Mouse (Mus musculus): Measurements from ENCODE around the gene Plppr3. TPM values are rescaled to one million over a fixed set of nuclear protein-coding genes. Genes with fewer than 3 reads are reported as not detected.

Gene Plppr3
- polyA plus RNA-seq, 1 experiment from 2014 or later = 290 TPM

DNA sequence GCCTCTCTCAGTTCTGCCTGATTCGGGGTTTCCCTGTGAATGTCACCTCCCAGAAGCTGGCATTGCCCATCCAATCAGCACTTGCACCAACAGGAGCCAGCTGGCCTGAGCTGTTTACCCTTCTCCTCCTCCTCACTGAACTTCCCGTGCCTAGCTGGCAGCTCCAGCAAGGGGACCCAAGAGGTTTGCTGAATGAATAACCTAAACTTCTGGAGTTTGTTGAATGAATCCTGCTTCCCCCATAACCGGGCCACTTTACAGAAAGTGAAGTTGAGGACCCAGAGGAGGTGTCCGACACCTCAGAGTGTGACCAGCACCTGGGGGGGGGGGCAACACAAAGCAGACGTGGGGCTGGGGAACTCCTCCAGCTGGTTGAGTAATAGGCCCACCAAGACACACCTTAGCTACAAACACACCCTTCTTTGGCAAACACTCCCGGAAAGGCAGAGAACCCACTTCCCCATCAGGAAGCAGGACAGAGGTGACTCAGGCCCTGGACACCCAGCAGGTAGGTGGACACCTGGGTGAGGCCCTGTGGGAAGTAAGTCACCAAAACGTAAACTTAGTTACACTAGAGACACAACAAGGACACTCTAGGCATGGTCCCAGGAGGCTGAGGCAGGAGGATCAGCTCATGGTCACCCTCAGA, 40.6 kb upstream of the Plppr3 start:
- Histone ChIP-seq H3K4me2 (peak overlapping the region; percentile 98), H3K27ac (no peak overlapping the region), H3K36me3 (ENCODE audit: poor library complexity, severe bottlenecking) (peaks cover 25% of the 10 kb centered on the region), H3K9me3 (replicated peaks) (no peaks in the 10 kb centered on the region), H3K4me3 (no peak overlapping the region), H3K9ac (peak overlapping the region; percentile 45), H3K4me1 (peaks cover 37% of the 10 kb centered on the region), H3K27me3 (peaks cover 29% of the 10 kb centered on the region)
- no peak for ATAC-seq
- WGBS = 77% methylated on average over 7 of the region's 7 CpGs

- no peak for ATAC-seq
- Histone ChIP-seq H3K4me2 (peak overlapping the region; percentile 16; the same call in 1 of the 2 replicates), H3K9ac (peak overlapping the region; percentile 45), H3K27me3 (peaks cover 22% of the 10 kb centered on the region), H3K4me3 (no peak overlapping the region), H3K36me3 (ENCODE audit: poor library complexity, severe bottlenecking) (peaks cover 25% of the 10 kb centered on the region), H3K27ac (peak overlapping the region; percentile 45), H3K4me1 (peaks cover 41% of the 10 kb centered on the region), H3K9me3 (replicated peaks) (no peaks in the 10 kb centered on the region)
- 58% methylated on average over 11 of the region's 11 CpGs for WGBS
Measured at GRCm38 (mm10) chr10:79914131-79914947, 39.9 kb upstream of the Plppr3 start.

GRCm38 (mm10) chr10:79912412-79912811, 38.0 kb upstream of the Plppr3 start:
- H3K4me2 ChIP-seq = no peak overlapping the region
- no peak overlapping the region for H3K9ac ChIP-seq
- H3K27ac ChIP-seq = no peak overlapping the region
- peaks cover 41% of the 10 kb centered on the region for H3K4me1 ChIP-seq
- H3K4me3 ChIP-seq = no peak overlapping the region
- H3K9me3 ChIP-seq (replicated peaks) = no peaks in the 10 kb centered on the region
- WGBS = 70% methylated on average over 20 of the region's 20 CpGs
- H3K27me3 ChIP-seq = peaks cover 3% of the 10 kb centered on the region
- no peak for ATAC-seq
- H3K36me3 ChIP-seq (ENCODE audit: poor library complexity, severe bottlenecking) = peaks cover 25% of the 10 kb centered on the region

GRCm38 (mm10) chr10:79910556-79910955, 36.1 kb upstream of the Plppr3 start, which contains the start of gene Gm26602:
Gene Gm26602 (plus strand): TSS chr10:79910856.
- H3K27ac ChIP-seq = peak within 1 kb of the TSS; percentile 82; the same call in 1 of the 2 replicates
- no peaks in the 10 kb centered on the region for H3K27me3 ChIP-seq
- no peak within 1 kb of the TSS for H3K4me3 ChIP-seq
- H3K36me3 ChIP-seq (ENCODE audit: poor library complexity, severe bottlenecking) = peaks cover 38% of the 10 kb centered on the region
- H3K4me1 ChIP-seq = peaks cover 31% of the 10 kb centered on the region
- WGBS = 94% methylated on average over 4 of the region's 4 CpGs
- H3K9me3 ChIP-seq (replicated peaks) = no peaks in the 10 kb centered on the region
- H3K4me2 ChIP-seq = peak within 1 kb of the TSS; percentile 46
- peak within 1 kb of the TSS; percentile 41 for H3K9ac ChIP-seq
- no peak for ATAC-seq

DNA sequence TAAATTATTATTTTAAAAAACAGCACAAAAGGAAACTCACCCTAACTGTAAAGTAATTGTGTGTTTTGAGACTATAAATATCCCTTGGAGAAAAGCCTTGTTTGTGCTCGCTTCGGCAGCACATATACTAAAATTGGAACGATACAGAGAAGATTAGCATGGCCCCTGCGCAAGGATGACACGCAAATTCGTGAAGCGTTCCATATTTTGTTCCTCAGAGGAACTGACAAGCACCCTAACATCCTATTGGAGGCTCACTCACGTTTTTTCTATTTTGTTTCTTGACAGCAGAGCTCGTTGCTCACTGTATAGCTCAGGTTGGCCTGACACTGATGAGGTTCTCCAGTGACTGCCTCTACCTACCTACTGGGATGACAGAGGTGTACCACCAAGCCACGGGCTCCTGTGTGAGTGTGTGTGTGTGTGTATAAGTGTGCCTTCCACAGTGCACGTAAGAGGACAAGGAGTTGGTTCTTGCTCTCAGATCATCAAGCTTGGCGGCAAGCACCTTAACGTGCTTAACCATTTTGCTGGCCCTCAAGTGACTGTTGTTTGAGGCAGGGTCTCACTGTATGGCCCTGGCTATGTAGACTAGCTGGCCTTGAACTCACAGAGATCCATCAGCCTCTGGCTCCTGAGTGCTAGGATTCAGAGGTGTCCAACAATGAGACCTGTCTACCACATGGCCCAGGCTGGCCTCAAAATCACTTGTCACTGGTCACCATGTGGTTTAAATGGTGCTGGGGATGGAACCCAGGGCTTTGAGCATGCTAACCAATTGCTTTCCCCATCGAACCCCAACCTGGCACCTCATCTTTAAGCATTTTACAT, 34.9 kb upstream of the Plppr3 start:
- WGBS = 24% methylated on average over 14 of the region's 14 CpGs
- H3K9me3 ChIP-seq (replicated peaks) = no peaks in the 10 kb centered on the region
- peaks cover 18% of the 10 kb centered on the region for H3K4me1 ChIP-seq
- ATAC-seq = peak; percentile 66
- H3K27me3 ChIP-seq = no peaks in the 10 kb centered on the region
- H3K27ac ChIP-seq = peak overlapping the region; percentile 82
- H3K9ac ChIP-seq = peak overlapping the region; percentile 89
- H3K4me2 ChIP-seq = peak overlapping the region; percentile 46
- H3K36me3 ChIP-seq (ENCODE audit: poor library complexity, severe bottlenecking) = peaks cover 50% of the 10 kb centered on the region
- peak overlapping the region; percentile 68; the same call in 1 of the 2 replicates for H3K4me3 ChIP-seq

- H3K4me3 ChIP-seq = peak within 1 kb of the TSS; percentile 68
- peak within 1 kb of the TSS; percentile 48 for H3K4me2 ChIP-seq
- no peaks in the 10 kb centered on the region for H3K9me3 ChIP-seq (replicated peaks)
- no peaks in the 10 kb centered on the region for H3K27me3 ChIP-seq
- peak within 1 kb of the TSS; percentile 96 for H3K27ac ChIP-seq
- 2% methylated on average over 52 of the region's 52 CpGs for WGBS
- peak; percentile 92 for ATAC-seq
- H3K4me1 ChIP-seq = peaks cover 13% of the 10 kb centered on the region
- peak within 1 kb of the TSS; percentile 89 for H3K9ac ChIP-seq
- peaks cover 58% of the 10 kb centered on the region for H3K36me3 ChIP-seq (ENCODE audit: poor library complexity, severe bottlenecking)
Measured at GRCm38 (mm10) chr10:79908167-79909091, 34.0 kb upstream of the Plppr3 start, which contains the start of gene Med16. Gene Med16 (minus strand): TSS chr10:79908923.

GRCm38 (mm10) chr10:79907415-79907814, 33.0 kb upstream of the Plppr3 start:
- peak overlapping the region; percentile 48; the same call in 1 of the 2 replicates for H3K4me2 ChIP-seq
- H3K36me3 ChIP-seq (ENCODE audit: poor library complexity, severe bottlenecking) = peaks cover 62% of the 10 kb centered on the region
- H3K27me3 ChIP-seq = 0 out of 2 replicates have a peak, but pooled peaks cover 7% of the 10 kb centered on the region
- H3K4me3 ChIP-seq = no peak overlapping the region
- H3K4me1 ChIP-seq = peaks cover 13% of the 10 kb centered on the region
- no peak overlapping the region for H3K9ac ChIP-seq
- no peaks in the 10 kb centered on the region for H3K9me3 ChIP-seq (replicated peaks)
- ATAC-seq = no peak
- 95% methylated on average over 10 of the region's 10 CpGs for WGBS
- no peak overlapping the region for H3K27ac ChIP-seq

DNA sequence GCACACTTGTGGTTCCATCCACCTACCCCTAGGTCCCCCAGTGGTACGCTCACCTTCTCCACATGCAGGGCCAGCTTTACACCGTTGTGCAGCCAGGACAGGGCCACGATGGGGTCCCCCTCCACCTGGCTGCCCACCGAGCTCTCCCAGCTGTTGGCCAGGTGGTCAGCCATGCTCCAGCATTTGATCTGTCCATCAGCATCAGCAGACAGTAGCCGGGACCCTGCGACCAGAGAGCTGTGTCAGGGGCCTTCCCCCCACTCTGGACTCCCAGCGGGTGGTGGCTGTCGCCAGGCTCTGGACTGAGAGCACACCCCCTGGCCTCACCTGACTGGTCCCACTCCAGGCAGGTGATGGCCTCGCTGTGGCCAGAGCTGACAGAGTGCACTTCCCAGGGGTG, 32.3 kb upstream of the Plppr3 start:
- H3K27ac ChIP-seq = no peak overlapping the region
- H3K4me3 ChIP-seq = no peak overlapping the region
- peaks cover 55% of the 10 kb centered on the region for H3K36me3 ChIP-seq (ENCODE audit: poor library complexity, severe bottlenecking)
- peaks cover 13% of the 10 kb centered on the region for H3K4me1 ChIP-seq
- no peak for ATAC-seq
- H3K9ac ChIP-seq = no peak overlapping the region
- H3K27me3 ChIP-seq = 0 out of 2 replicates have a peak, but pooled peaks cover 7% of the 10 kb centered on the region
- WGBS = 90% methylated on average over 9 of the region's 9 CpGs
- H3K9me3 ChIP-seq (replicated peaks) = no peaks in the 10 kb centered on the region
- H3K4me2 ChIP-seq = no peak overlapping the region

DNA sequence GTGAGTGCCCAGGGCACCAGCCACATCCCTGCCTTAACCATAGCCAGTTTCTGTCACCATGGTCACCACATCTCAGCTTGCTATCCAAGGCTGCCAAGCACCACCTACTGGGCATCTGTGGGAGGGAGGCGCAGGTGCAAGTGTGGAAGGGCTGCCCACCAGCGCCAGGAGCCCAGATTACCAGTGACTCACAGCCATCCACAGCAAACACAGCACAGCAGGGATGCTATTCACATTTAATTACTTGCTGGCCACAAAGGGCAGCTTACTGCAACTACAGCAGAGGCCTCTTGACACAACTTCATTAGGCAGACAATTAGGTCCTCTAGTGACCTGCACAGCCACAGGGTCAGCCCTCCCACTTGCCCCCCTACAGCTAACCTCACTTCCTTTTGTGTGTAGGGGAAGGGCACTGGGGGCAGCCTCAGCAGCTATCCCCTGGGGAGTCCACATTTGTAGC, 26.5 kb upstream of the Plppr3 start:
- H3K27me3 ChIP-seq = peaks cover 20% of the 10 kb centered on the region; the same call in 1 of the 2 replicates
- H3K27ac ChIP-seq = peak overlapping the region; percentile 21; the same call in 1 of the 2 replicates
- peak; percentile 53 for ATAC-seq
- H3K4me2 ChIP-seq = no peak overlapping the region
- H3K4me3 ChIP-seq = no peak overlapping the region
- H3K36me3 ChIP-seq (ENCODE audit: poor library complexity, severe bottlenecking) = peaks cover 73% of the 10 kb centered on the region
- H3K9ac ChIP-seq = peak overlapping the region; percentile 50
- no peaks in the 10 kb centered on the region for H3K9me3 ChIP-seq (replicated peaks)
- 6% methylated on average over 2 of the region's 2 CpGs for WGBS
- H3K4me1 ChIP-seq = peaks cover 14% of the 10 kb centered on the region

DNA sequence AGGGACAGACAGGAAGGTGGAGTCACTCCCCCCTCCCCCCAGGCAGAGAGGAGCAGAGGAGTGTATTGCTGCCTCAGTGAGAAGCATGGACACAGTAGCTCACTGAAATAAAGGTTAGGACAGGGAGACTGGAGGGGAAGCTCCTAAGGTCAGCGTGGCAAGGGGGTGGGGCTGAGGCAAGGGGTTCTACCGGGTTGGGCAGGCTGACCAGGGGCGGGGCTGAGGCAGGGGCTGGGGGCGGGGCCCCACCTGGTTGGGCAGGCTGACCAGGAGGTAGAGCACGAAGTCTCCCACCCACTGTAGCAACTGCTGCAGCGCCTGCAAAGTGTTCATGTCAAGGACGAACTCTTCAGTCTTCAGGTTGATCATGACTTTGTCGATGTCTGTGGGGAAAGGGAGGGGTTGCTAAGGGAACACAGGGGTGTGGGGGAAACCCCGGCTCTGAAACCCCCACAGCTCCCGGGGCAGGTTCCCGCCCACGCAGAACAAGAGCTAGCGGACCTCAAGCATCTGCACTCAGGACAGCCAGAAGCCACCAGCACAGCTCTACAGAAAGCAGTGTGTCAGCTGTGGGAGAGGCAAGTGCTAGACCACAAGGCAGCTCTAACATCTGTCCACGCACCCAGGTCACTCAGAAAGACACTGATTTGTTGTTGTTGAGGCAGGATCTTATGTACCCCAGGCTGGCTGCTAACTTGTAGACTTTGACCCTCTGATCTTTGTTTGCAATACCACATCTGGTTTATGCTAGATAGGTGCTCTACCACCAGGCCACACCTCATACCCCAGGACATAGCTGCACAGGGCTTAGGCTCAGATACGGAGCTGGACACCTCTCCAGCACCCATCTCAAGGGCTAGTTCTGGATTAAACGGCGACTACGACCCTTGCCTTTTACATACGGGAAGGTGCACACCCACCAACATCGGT, 23.1 kb upstream of the Plppr3 start:
- H3K27ac ChIP-seq = no peak overlapping the region
- no peak for ATAC-seq
- peaks cover 14% of the 10 kb centered on the region for H3K4me1 ChIP-seq
- H3K36me3 ChIP-seq (ENCODE audit: poor library complexity, severe bottlenecking) = peaks cover 58% of the 10 kb centered on the region
- H3K9ac ChIP-seq = no peak overlapping the region
- WGBS = 56% methylated on average over 20 of the region's 20 CpGs
- peaks cover 14% of the 10 kb centered on the region; the same call in 1 of the 2 replicates for H3K27me3 ChIP-seq
- H3K9me3 ChIP-seq (replicated peaks) = no peaks in the 10 kb centered on the region
- H3K4me3 ChIP-seq = no peak overlapping the region
- no peak overlapping the region for H3K4me2 ChIP-seq
